Mouse (Mus musculus): ENCODE results near the gene Nes. TPM values are rescaled to one million over a fixed set of nuclear protein-coding genes. Genes with fewer than 3 reads are reported as not detected.
A peak's percentile ranks its signal among the peaks of the same experiment; 100 is the strongest.

Gene Nes
- polyA plus RNA-seq, 1 experiment from 2014 or later: 92.0 TPM

DNA sequence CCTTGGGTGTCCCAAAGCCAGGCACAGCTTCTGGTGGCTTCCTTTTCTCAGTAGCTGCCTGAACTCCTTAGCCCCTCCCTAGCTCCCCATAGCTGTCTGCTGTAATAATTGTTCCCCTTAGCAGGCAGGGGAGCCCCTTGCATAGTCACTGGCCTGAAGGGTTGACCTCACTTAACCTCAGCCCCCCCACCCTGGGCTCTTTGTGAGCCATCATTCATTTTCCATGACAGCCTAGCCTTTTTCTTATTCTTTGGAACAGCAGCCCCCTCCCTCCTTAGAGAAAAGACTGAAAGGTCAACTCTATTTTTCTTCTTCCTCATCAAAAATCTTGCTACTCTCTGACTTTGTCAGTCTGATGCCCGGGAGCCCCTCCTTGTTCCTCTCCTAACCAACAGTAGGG, 11.9 kb upstream of the Nes start:
- Histone ChIP-seq H3K27me3 (ENCODE audit: control insufficient read depth, insufficient read depth, low read length) (no peaks in the 10 kb centered on the region), H3K9me3 (ENCODE audit: control insufficient read depth, low read length) (no peaks in the 10 kb centered on the region), H3K9ac (ENCODE audit: low read length) (no peak overlapping the region), H3K4me3 (ENCODE audit: low read depth, low read length) (no peak overlapping the region), H3K27ac (ENCODE audit: low read depth, low read length) (no peak overlapping the region), H3K36me3 (ENCODE audit: control insufficient read depth, insufficient read depth, low read length) (no peaks in the 10 kb centered on the region; the same call in 1 of the 2 replicates), H3K4me2 (ENCODE audit: low read depth, low read length, severe bottlenecking) (no peak overlapping the region), H3K4me1 (replicated peaks; ENCODE audit: control insufficient read depth, insufficient read depth, low read length) (peaks cover 20% of the 10 kb centered on the region)
- ATAC-seq (replicated peaks; ENCODE audit: low FRiP score) (no peak), DNase-seq (ENCODE audit: low spot score) (no peak)
- 20% methylated on average over 1 of the region's 1 CpGs for WGBS

DNA sequence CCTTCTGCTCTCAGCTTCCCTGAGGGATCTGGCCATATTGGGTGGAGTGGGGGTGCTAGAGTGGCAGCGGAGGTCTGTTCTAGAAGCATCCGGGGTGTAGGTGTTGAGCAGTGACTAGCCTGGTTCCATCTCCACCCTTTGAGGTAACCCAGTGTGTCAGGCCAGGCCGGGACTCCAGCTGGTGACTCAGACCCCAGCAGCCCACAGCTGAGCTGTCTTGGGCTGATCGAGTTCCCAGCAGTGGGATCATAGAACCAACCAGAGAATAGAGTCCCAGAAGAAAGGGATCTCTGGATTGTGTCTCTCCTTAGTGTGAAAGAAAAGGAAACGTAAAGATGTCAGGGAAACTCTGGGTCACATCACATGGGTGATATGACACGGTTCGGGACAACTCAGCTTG, 11.5 kb upstream of the Nes start:
- DNase-seq (ENCODE audit: low spot score) (no peak), ATAC-seq (replicated peaks; ENCODE audit: low FRiP score) (no peak)
- Histone ChIP-seq H3K4me3 (ENCODE audit: low read depth, low read length) (no peak overlapping the region), H3K9me3 (ENCODE audit: control insufficient read depth, low read length) (no peaks in the 10 kb centered on the region), H3K27me3 (ENCODE audit: control insufficient read depth, insufficient read depth, low read length) (no peaks in the 10 kb centered on the region), H3K4me1 (replicated peaks; ENCODE audit: control insufficient read depth, insufficient read depth, low read length) (peaks cover 20% of the 10 kb centered on the region), H3K27ac (ENCODE audit: low read depth, low read length) (peak overlapping the region; percentile 96), H3K9ac (ENCODE audit: low read length) (no peak overlapping the region), H3K36me3 (ENCODE audit: control insufficient read depth, insufficient read depth, low read length) (no peaks in the 10 kb centered on the region; the same call in 1 of the 2 replicates), H3K4me2 (ENCODE audit: low read depth, low read length, severe bottlenecking) (no peak overlapping the region)
- WGBS: 62% methylated on average over 7 of the region's 7 CpGs

DNA sequence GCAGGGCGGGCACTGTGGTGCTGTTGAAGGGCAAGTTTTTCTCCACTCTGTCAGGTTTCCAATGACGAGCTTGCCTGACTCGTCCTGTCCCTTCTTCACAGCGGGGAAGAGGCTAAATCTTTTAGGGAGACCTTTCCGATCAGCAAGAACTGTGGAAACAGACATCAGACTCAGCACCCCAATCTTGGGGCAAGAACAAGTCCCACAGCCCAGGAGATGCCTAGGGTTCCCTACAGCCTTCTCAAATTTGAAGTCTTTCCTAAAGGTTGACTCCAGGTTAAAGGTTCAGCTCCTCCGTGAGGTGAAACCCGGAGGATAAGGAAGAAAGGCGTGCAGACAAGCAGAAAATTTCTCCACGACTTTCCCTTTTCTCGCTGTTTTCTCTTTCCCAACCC, 10.7 kb upstream of the Nes start:
- Histone ChIP-seq H3K9ac (ENCODE audit: low read length) (peak overlapping the region; percentile 73), H3K4me1 (replicated peaks; ENCODE audit: control insufficient read depth, insufficient read depth, low read length) (peaks cover 20% of the 10 kb centered on the region), H3K4me3 (ENCODE audit: low read depth, low read length) (peak overlapping the region; percentile 33), H3K4me2 (ENCODE audit: low read depth, low read length, severe bottlenecking) (peak overlapping the region; percentile 65), H3K36me3 (ENCODE audit: control insufficient read depth, insufficient read depth, low read length) (no peaks in the 10 kb centered on the region), H3K9me3 (ENCODE audit: control insufficient read depth, low read length) (no peaks in the 10 kb centered on the region), H3K27me3 (ENCODE audit: control insufficient read depth, insufficient read depth, low read length) (no peaks in the 10 kb centered on the region), H3K27ac (ENCODE audit: low read depth, low read length) (peak overlapping the region; percentile 96)
- DNase-seq (ENCODE audit: low spot score) (no peak), ATAC-seq (replicated peaks; ENCODE audit: low FRiP score) (peak; percentile 2; the same call in 1 of the 2 replicates)
- 4% methylated on average over 10 of the region's 10 CpGs for WGBS

DNA sequence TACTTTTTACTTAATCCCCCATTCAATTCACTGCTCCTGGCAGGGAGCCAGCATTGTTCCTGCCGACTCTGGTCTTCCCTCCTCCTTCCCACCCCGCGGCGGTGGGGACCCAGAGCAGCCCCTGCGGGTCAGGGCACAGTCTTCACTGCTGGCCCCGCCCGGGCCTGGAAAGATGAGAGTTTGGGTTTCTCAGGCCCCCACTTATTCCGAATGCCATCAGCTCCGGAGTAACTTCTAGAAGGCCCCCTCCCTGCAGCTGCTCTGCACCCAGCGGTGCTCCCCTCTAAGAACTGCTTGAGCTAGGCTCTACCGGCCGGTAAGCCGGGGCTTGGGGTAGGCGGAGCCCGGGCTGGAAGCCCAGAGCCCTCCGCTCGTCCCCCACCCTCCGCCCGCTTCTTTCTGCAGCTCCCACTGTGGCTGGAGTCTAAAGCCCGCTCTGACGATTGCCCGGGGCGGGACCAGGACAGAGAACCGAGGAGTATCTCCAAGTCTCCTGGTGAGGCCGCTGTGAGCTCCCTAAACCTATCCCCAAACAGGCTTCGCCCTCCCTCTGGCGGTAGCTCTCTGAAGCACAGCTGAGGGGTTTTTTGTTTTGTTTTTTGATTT, 10.2 kb upstream of the Nes start:
- under 1% methylated on average over 27 of the region's 27 CpGs for WGBS

DNA sequence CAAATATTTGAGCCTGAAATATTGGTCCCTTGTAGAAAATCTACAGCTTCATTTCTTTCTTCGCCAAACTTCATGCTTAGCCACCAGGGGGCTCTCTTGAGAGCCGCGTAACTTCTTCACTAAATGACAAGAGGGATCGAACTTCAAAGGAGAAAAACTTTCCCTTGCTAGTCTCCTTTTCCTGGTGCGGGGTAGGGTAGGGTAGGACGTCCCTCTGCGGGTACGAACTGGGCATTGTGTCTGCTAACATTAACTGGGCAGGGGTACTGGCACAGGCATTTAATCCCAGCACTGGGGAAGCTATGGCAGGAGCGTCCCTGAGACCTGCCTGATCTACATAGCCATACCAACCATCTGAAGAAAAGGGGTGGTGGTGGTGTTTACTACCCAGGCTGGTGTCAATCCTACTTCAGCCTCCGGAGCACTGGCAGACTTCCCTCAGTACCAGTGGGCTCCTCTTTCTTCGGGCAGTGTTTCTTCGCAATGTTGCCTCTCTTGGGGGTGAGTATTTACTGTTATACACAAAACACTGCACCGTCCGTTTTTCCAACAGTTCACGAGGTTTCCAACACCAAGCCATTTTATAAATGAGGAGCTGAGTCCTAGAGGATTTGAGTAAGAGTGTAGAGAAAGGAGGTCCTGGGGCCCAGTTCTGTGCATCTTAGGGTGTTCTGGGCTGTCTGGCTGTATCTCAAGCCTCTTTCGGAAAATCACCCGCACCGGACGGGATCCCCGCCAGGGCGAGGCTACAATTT, 517 bp upstream of the Nes start:
- peaks cover 19% of the 10 kb centered on the region; the same call in 1 of the 2 replicates for H3K4me1 ChIP-seq (replicated peaks; ENCODE audit: control insufficient read depth, insufficient read depth, low read length)

More for the DNA sequence above, 10.2 kb upstream of the Nes start:
- DNase-seq (ENCODE audit: low spot score) (peak; percentile 98), ATAC-seq (replicated peaks; ENCODE audit: low FRiP score) (peak; percentile 97)
- Histone ChIP-seq H3K4me3 (ENCODE audit: low read depth, low read length) (peak overlapping the region; percentile 33), H3K36me3 (ENCODE audit: control insufficient read depth, insufficient read depth, low read length) (no peaks in the 10 kb centered on the region), H3K4me1 (replicated peaks; ENCODE audit: control insufficient read depth, insufficient read depth, low read length) (peaks cover 20% of the 10 kb centered on the region), H3K27me3 (ENCODE audit: control insufficient read depth, insufficient read depth, low read length) (no peaks in the 10 kb centered on the region), H3K9me3 (ENCODE audit: control insufficient read depth, low read length) (no peaks in the 10 kb centered on the region), H3K9ac (ENCODE audit: low read length) (peak overlapping the region; percentile 73), H3K4me2 (ENCODE audit: low read depth, low read length, severe bottlenecking) (peak overlapping the region; percentile 65), H3K27ac (ENCODE audit: low read depth, low read length) (peak overlapping the region; percentile 96)

DNA sequence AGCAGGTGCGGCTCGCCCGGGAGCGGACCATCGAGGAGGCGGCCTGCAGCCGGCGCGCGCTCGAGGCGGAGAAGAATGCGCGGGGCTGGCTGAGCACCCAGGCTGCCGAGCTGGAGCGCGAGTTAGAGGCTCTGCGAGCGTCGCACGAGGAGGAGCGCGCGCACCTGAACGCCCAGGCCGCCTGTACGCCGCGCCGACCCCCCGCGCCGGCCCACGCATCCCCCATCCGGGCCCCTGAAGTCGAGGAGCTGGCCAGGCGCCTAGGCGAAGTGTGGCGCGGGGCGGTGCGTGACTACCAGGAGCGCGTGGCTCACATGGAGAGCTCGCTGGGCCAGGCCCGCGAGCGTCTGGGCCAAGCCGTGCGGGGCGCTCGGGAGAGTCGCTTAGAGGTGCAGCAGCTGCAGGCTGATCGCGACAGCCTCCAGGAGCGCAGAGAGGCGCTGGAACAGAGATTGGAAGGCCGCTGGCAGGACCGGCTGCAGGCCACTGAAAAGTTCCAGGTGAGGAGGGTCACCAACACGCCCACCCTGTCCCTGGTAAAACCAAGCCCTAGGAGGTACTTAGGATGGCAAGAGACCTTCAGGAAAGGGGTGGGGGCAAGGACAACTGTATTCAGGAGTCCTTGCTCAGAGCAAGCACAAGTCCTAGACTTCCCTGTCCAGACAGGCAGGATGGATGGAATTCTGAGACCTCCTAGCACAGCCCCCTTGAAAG, 768 bp downstream of the Nes start:
- Histone ChIP-seq H3K4me3 (ENCODE audit: low read depth, low read length) (peak overlapping the region; percentile 90), H3K36me3 (ENCODE audit: control insufficient read depth, insufficient read depth, low read length) (peaks cover 10% of the 10 kb centered on the region), H3K27ac (ENCODE audit: low read depth, low read length) (peak overlapping the region; percentile 99), H3K9me3 (ENCODE audit: control insufficient read depth, low read length) (no peaks in the 10 kb centered on the region), H3K4me2 (ENCODE audit: low read depth, low read length, severe bottlenecking) (peak overlapping the region; percentile 85), H3K4me1 (replicated peaks; ENCODE audit: control insufficient read depth, insufficient read depth, low read length) (peaks cover 22% of the 10 kb centered on the region; the same call in 1 of the 2 replicates), H3K27me3 (ENCODE audit: control insufficient read depth, insufficient read depth, low read length) (no peaks in the 10 kb centered on the region), H3K9ac (ENCODE audit: low read length) (peak overlapping the region; percentile 95)
- WGBS: under 1% methylated on average over 60 of the region's 60 CpGs
- no peak for ATAC-seq (replicated peaks; ENCODE audit: low FRiP score)
- peak; percentile 70 for DNase-seq (ENCODE audit: low spot score)

More for the DNA sequence above, 517 bp upstream of the Nes start:
- no peaks in the 10 kb centered on the region for H3K9me3 ChIP-seq (ENCODE audit: control insufficient read depth, low read length)
- DNase-seq (ENCODE audit: low spot score): peak; percentile 80
- peak overlapping the region; percentile 95 for H3K9ac ChIP-seq (ENCODE audit: low read length)
- H3K36me3 ChIP-seq (ENCODE audit: control insufficient read depth, insufficient read depth, low read length): peaks cover 2% of the 10 kb centered on the region
- peak overlapping the region; percentile 99 for H3K27ac ChIP-seq (ENCODE audit: low read depth, low read length)
- ATAC-seq (replicated peaks; ENCODE audit: low FRiP score): 0 out of 2 replicates have a peak, but pooled peaks have one; percentile 1
- peak overlapping the region; percentile 85 for H3K4me2 ChIP-seq (ENCODE audit: low read depth, low read length, severe bottlenecking)
- WGBS: under 1% methylated on average over 21 of the region's 21 CpGs
- H3K27me3 ChIP-seq (ENCODE audit: control insufficient read depth, insufficient read depth, low read length): no peaks in the 10 kb centered on the region
- peak overlapping the region; percentile 90 for H3K4me3 ChIP-seq (ENCODE audit: low read depth, low read length)

DNA sequence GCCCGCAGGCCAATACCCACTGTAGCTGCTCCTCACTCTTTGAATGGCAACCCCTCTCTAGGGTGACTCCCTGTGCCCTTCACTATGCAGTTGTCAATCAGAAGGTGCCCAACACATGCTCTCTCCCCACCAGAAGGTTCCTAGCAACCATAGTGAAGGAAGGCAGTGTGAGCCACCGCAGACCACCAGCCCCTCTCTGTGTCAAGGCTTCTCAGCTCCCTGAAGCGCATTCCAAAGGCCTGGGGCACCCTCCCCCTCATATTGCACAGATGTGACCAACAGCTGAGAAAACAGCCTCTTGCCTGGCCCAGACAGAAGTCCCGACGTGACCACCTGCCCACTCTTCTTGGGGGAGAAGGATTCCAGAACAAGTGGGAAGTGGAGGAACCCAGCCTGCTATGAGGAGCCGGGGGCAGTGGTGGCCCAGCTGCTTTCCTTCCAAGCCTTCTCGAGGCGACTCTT, 1.4 kb downstream of the Nes start:
- no peaks in the 10 kb centered on the region for H3K27me3 ChIP-seq (ENCODE audit: control insufficient read depth, insufficient read depth, low read length)
- H3K36me3 ChIP-seq (ENCODE audit: control insufficient read depth, insufficient read depth, low read length): peaks cover 16% of the 10 kb centered on the region
- 6% methylated on average over 8 of the region's 8 CpGs for WGBS
- H3K9ac ChIP-seq (ENCODE audit: low read length): peak overlapping the region; percentile 95
- peak; percentile 68 for DNase-seq (ENCODE audit: low spot score)
- peak overlapping the region; percentile 85 for H3K4me2 ChIP-seq (ENCODE audit: low read depth, low read length, severe bottlenecking)
- H3K4me1 ChIP-seq (replicated peaks; ENCODE audit: control insufficient read depth, insufficient read depth, low read length): peaks cover 22% of the 10 kb centered on the region; the same call in 1 of the 2 replicates
- 0 out of 2 replicates have a peak, but pooled peaks have one; percentile 0 for ATAC-seq (replicated peaks; ENCODE audit: low FRiP score)
- H3K4me3 ChIP-seq (ENCODE audit: low read depth, low read length): peak overlapping the region; percentile 90
- peak overlapping the region; percentile 99 for H3K27ac ChIP-seq (ENCODE audit: low read depth, low read length)
- no peaks in the 10 kb centered on the region for H3K9me3 ChIP-seq (ENCODE audit: control insufficient read depth, low read length)

DNA sequence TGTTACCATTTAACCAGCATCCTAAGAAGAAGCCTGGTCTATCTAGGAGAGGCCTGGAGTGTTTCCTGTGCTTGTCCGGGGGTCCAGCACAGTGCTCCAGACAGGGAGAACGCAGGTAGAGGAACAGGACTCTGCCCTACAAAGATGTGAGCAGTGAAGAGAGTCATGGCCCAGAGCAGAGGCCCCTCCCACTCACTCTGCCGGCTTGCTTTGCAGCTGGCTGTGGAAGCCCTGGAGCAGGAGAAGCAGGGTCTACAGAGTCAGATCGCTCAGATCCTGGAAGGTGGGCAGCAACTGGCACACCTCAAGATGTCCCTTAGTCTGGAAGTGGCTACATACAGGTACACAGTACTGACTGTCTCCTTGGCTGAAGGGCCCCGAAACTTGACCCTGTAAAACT, 1.9 kb downstream of the Nes start:
- WGBS: 18% methylated on average over 5 of the region's 5 CpGs
- Histone ChIP-seq H3K27ac (ENCODE audit: low read depth, low read length) (peak overlapping the region; percentile 99), H3K27me3 (ENCODE audit: control insufficient read depth, insufficient read depth, low read length) (no peaks in the 10 kb centered on the region), H3K4me2 (ENCODE audit: low read depth, low read length, severe bottlenecking) (peak overlapping the region; percentile 85), H3K9me3 (ENCODE audit: control insufficient read depth, low read length) (no peaks in the 10 kb centered on the region), H3K9ac (ENCODE audit: low read length) (peak overlapping the region; percentile 95), H3K4me3 (ENCODE audit: low read depth, low read length) (peak overlapping the region; percentile 90), H3K36me3 (ENCODE audit: control insufficient read depth, insufficient read depth, low read length) (peaks cover 20% of the 10 kb centered on the region), H3K4me1 (replicated peaks; ENCODE audit: control insufficient read depth, insufficient read depth, low read length) (peaks cover 22% of the 10 kb centered on the region; the same call in 1 of the 2 replicates)
- ATAC-seq (replicated peaks; ENCODE audit: low FRiP score) (no peak), DNase-seq (ENCODE audit: low spot score) (peak; percentile 59)
